Mouse (Mus musculus): ENCODE measurements around the gene Mdh2.

- TF ChIP-seq POLR2A (IDR thresholded peaks at IDR 0.05; ENCODE audit: borderline replicate concordance, insufficient read depth, low read length) (no peak), CTCF (IDR thresholded peaks at IDR 0.05; ENCODE audit: borderline replicate concordance, insufficient read depth, low read depth, low read length) (no peak)
These were observed 56.6 kb downstream of the Mdh2 start for GRCm38 (mm10) chr5:135834769-135835491.

Data from cerebellum, adult 2 months (tissue).